Mouse (Mus musculus): ENCODE measurements at regions not wholly inside any gene's neighbourhood (a gene's known extent, or its start where the extent isn't known, plus 50 kb on each side); places are given as distances from the start of the nearest gene placed in this dataset.

DNA sequence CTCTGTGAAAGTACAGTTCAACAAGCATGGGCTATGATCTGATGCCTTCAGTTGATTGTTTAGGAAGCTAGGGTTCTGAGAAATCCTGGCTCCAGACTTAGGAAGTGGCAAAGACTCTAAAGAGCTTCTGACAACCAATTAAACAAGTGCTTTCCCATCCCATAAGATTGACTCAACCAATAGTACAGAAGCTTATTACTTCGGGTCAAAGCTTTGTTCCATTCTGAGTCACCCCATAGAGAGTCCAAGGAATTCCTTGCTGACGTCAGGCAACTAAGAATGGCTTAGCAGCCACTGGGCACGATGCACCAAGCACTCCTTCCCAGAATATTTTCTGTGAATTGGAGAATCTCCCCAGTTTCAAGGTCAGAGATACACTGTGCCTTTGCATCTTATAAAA is 59.0 kb upstream of the Ntm start:
- DNase-seq (ENCODE audit: low spot score in 2 of 2): no peak

DNA sequence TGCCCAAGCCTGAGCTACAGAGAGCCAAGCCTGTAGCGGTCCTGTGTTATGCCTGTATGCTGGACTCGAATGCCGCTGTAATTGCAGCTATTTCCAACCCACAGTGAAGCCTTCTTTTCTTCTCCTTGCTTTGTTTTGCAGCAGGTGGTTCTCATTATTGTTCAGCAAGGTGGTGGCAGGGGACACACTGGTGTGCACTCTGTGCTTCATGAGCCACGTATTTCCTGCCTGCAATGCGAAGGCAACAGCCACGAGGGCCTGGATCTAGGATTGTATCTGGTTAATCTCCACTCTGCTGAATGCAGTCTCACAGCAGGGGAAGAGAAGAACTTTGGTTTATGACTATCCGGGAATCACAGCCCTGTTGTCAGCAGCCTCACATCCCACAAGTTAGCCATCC is 62.3 kb upstream of the Ntm start:
- no peak for DNase-seq (ENCODE audit: low spot score in 2 of 2)

DNA sequence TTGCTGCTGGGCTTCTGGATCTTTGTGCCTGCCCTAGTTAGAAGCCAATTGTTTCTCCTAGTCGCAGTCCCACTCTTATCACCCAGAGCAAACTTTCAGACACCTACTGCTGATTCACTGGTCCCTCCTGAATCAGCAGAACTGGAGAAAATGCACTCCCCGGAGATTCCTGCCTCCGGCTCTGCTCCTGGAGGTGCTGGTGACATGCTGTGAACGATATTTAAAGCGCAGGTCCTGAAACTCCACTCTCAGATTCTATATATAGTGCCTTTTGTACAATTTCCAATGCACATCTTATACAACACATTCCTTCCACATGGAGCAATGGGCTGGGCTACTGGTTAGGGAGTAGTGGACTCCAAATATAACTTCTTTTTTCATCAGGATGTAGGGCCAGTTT is 64.0 kb upstream of the Ntm start:
- DNase-seq (ENCODE audit: low spot score in 2 of 2): peak; percentile 39 to 52

DNA sequence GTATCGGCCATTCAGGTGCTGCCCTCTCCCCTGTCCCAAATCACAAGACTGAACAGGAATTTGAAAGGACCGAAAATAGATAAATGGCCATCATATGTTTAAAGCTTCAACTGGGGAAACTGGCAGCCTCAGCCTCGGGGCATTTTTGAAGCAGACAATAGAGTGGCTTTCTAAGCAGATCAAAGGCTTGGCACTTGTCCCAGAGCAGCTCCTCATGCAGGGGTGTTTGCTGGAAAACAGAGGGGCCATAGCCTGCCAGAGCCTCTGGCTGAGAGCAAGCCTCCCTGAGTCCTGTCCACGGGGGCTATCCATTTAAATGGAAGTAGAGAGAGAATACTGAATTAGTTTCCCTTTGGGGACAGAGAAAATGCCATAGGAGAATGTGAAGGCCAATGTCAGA is 77.5 kb upstream of the Ntm start:
- DNase-seq (ENCODE audit: low spot score in 2 of 2): no peak

DNA sequence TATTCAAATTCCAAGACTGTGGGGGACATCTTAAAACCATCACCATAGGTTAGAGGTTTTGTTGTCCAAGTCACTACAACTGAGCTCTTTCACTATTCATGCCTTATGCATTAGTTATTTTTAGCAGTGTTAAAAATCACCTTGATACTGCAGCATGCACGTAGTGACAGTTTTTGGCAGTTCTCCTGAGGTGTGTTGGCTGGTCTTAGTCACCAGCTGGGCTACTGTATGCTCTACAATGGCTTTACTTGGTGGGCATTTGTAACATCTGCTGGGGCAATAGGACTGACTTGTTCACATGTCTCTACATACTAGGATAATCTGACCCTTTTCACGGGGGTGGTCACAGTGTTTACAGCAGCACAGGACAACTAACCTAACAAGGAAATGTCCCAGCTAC is 101.6 kb upstream of the Ntm start:
- no peak for DNase-seq (ENCODE audit: low spot score in 2 of 2)

DNA sequence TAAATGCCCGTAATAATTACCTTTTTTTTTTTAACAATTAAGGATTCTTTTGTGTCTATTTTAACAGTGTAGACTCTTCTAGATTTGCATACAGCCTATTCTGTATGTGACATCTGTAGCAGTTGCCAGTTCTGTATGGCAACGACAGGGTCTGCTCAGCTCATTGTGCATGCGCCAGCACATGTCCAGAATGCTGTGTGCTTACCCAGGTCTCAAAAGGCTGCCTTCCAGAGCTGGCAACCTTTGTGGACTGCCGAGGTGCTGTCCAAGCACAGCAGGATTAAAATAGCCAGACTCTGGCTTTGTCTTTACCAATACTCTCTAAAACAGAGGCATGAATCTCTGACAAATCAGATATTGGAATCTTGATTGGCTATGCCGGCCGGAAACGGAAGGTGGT is 105.0 kb upstream of the Ntm start:
- DNase-seq (ENCODE audit: low spot score in 2 of 2): no peak

DNA sequence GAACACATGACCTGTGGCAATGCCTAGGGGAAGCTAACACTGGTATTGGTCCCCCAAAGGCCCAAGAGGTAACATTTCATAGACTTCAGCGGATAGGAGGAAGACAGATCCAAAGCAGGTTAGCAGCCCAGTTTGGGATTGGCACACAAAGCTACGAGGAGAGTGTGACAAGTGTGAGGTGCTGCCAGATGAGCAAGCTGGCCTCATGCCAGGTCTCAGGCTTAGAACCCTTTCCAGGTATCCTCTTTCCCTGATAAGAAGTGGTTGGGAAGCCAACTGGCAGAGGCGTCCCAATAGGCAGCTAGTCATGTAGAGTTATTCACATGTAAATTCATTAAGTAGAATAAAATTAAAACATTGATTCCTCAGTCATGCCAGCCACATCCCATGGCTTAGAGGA is 112.3 kb upstream of the Ntm start:
- DNase-seq (ENCODE audit: low spot score in 2 of 2): no peak

DNA sequence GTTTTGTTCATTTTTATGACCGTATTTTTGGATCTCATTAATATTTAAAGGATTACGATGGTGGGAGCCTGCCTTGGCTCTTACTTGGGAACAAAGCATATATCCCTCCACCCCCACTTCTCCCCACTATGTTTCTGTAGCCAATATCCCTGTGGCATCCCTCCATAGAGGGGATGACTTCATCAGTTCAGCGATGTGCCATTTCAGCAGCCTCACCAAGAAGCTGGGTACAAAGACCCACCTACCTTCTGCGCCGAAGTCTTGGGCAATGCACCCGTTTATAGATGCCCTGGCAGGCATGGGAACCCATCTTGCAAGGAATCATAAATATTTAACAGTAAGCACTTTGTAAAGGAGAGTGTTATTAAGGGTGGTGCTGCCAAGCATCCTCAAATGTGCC is 113.1 kb upstream of the Ntm start:
- no peak for DNase-seq (ENCODE audit: low spot score in 2 of 2)

DNA sequence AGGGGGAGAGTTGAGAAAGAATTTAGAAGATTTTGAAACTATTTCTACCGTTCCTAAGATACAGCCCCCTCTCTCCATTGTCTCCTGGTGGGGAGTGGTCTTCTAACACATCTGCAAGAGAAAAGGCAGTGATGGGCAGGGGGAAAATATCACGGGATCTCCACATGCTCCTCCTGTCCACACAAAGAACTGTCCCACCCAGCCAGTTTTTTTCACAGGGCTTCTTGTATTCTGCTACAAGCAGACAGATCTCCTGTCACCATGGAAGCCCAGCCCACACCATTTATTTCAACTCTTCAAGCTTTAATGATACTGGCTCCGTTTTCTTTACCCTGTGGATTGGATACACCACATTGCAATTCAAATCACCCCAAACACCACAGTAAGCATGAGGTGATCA is 113.5 kb upstream of the Ntm start:
- DNase-seq (ENCODE audit: low spot score in 2 of 2): no peak

DNA sequence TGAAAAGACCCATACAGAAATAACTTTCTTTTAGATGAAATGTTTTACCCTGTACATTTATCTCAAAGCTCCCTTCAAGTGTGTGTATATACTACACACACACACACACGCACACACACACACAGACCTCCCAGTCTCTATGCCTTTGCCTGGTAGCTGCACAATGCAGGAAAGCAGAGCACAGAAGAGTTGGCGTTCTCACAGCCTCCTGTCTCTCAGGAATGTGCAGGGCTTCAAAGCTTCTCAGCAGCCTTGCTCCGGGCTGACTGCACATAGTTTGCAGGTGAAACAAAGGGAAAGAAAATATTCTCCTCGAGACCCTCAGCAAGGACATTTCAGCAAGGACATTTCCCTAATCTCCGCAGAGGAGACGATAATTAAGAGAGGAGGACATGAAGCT is 139.0 kb upstream of the Ntm start:
- no peak for DNase-seq (ENCODE audit: low spot score in 2 of 2)

DNA sequence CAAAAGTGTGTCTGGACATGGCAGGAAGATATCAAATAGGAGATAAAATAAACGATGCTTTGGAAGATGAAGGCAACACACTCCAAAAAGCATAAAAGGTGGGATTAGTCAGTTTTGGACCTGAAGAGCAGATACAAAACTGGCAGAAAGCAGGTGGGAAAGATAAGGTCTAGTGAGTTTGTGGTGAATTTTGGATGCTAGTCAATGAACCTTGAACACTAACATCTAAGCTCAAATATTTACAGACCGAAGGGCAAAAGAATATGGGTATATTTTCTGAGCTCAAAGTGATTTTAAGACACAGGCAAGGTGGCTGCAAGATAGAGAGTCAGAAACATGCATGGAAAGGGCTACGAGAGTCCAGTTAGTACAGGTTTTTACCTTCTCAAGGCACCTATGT is 159.4 kb upstream of the Ntm start:
- DNase-seq (ENCODE audit: low spot score in 2 of 2): no peak

DNA sequence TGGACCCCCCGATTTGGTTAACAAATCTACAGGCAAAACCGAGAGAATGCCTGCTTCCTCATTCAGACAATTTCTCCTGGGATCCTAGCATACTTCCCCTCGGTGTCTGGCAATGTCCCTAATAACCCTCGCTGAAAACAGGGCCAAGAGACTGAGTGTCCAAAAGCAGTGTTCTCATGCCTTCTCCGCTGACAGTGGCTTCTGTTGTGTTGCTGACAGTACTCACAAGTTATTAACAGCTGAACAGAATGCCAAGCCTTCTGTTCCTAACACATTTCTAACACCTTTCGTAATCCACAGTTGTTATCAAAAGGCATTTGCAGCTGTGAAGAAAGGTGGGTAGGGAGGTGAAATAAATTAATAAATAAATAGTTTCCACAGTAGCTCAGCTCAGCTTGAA is 166.2 kb upstream of the Ntm start:
- DNase-seq (ENCODE audit: low spot score in 2 of 2): no peak

DNA sequence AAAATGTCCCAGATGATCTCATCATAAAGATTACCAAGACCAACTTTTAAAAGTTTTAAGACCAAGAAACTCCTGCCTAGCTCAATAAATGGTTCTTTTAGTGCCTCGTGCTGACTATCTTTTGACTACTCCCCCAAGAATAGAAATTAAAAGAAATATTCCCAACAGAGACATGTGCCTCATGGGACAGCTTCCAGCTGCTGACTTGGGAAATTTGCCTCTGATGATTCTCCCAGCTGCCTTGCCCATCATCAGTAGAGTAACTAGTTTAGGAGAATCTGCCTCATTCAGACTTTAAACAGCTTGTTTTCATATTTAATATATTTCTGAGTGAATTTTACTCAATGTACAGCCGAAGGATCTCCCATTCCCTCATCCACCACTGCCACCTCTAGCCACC is 168.7 kb upstream of the Ntm start:
- DNase-seq (ENCODE audit: low spot score in 2 of 2): no peak

DNA sequence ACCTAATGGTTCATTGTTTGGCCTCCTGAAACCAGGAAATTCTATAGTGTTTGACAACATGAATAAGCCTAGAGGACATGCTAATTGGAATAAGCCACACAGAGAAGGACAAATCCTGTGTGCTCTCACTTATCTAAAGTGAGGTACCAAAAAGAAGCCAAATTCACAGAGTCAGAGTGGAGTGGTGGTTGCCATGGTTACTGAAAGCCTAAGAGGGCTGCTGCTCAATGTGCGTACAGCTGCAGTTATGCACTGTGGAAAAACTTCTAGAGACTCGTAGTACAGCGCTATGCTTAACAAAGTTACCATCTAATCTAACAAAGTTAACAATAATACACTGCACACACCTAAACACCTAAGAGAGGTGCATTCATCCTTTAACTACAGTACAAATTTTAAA is 171.4 kb upstream of the Ntm start:
- peak in 1 of 2 experiments; percentile 33 for DNase-seq (ENCODE audit: low spot score in 2 of 2)

DNA sequence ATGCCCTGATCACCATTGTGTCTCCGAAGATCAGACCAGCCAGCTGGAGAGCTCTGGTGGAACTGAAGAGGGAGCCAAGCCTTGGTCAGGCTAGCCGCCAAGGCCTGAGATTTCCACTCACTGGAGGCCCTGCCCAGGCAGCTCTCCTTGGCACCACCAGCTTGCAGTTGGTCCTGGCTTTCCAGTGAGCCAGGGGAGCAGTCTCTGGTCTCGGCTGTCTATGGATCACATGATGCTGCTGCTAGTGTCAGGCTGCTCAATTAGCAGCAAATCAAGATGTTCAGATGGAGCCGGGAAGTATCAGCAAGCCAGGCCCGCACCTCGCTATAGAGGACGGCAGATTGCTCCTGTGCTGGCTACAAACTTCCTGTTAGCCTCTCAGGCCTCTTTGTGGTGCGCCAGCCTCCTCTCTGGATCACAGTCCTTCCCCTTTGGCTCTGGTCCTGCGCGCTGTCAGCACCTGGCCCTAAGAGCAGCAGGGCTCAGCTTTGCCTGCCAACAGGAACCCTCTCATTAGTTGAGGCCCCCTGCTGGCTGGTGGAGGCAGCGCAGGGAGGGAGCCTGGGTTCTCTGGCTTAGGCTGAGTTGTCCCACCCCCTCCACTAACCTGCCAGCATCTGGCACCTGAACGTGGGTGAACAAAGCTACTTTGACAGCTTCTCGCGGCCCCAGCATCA is 174.8 kb upstream of the Ntm start:
- DNase-seq (ENCODE audit: low spot score in 2 of 2): peak; percentile 73 to 77

DNA sequence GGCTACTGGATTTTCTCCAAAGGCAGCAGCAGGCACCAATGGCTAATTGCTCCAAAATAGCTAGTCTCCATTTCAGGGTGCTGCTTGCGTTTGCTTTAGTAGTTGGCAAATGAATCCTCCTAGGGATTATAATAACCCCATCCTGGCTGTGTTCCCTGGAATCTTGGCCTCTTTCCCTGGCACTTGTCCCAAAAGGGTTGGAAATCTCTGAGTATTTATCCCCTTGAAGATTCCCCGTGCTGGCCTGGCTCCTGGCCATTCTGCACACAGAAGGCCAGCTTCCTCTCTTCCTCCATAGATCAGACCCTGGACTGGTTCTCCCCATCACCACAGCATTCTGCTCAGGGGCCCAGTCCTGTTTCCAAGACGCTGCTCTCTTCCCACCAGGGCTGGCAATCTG is 177.2 kb upstream of the Ntm start:
- DNase-seq (ENCODE audit: low spot score in 2 of 2): peak; percentile 85 to 87

DNA sequence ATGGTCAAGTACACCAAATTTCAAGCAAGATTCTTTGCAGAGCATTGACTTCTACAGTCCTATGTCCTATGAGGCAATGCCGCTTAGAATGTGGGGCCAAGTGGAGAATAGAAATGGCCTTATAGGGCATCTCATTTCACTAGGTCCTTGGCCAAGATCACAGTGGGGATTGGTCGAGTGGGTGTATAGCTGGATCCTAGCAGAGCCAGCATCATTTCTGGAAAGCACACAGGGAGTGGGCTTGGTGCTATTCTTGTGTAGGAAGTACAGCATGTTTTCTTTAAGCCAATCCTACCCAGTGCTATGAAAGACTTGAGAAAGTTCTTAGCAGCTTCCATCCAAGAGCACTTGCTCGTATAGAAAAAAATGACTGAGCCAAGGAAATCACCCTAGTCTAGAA is 178.2 kb upstream of the Ntm start:
- DNase-seq (ENCODE audit: low spot score in 2 of 2): peak; percentile 42 to 55

DNA sequence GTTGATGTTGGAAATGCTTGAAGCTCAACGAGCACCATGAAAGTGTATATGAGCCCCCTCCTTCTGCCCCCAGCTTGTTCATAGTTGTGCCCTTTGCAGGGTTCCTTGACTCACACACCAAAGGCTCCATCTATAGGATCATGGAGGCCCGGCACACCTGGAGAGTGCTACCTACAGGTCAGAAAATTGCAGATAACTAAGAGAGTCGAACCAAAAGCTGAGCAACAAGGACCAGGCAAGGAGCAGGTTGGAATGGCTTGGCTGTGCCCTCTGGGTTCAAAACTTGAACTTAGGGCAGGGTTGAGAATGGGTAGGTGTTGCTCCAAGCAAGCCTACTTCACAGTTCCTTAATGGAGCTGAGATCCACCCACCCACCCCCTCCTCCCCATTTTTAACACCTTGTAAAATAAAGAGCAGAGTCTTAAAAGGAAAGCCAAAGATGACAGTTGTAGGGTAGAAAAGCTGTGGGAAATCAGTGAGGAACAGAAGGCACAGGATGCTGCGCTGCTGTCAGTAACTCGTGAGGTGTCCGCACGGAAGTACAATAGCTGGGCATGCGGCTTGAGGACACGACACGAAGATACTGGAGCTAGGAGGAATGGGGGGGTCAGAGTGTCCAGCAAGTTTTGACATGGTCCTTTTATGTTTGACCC is 180.0 kb upstream of the Ntm start:
- DNase-seq (ENCODE audit: low spot score in 2 of 2): peak in 1 of 2 experiments; percentile 17

DNA sequence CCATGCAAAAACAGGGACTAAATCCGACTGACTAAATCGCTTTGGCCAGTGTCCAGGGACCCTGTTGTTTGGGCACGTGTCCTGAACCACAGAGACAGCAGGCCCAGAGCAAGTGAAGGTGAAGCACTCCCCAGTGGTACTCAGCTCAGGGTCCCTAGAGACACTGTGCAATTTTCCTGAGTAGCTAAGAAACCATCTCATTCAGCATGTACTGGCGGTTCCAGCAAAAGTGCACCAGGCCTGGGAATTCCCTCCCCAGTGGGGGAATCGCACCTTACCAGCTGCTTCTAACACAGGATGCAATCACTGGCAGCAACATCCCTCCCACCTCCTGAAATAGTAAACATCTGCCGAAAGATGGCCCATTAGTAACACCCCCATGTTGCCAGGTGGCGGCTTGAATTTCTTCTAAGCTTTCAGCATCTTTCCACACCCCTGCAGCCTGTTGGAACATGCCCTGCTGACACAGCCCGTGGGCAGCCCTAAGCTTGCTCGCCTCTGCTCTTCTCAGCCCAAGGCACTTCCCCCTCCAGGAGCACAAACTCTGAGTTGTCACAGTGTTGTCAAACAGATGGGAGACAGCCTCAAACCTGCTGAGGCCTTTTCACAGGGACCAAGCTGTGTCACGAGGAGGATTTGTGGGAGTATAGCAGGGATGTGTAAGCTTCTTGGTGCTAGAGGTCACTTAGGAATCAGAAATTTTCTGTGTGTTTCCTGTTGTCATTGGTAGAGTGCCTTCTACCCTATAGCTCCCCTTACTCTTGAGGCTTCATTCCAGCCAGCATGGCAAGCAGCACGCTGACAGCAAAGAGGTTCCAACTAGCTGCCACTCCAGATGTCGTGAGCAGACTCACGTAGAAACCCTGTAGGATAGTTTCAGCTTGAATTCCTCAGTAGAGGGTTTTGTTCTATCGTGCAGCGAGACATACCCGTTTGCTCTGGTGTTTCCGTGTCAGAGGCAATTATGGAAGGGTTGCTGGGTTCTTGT is 186.8 kb upstream of the Ntm start:
- peak; percentile 50 to 59 for DNase-seq (ENCODE audit: low spot score in 2 of 2)

DNA sequence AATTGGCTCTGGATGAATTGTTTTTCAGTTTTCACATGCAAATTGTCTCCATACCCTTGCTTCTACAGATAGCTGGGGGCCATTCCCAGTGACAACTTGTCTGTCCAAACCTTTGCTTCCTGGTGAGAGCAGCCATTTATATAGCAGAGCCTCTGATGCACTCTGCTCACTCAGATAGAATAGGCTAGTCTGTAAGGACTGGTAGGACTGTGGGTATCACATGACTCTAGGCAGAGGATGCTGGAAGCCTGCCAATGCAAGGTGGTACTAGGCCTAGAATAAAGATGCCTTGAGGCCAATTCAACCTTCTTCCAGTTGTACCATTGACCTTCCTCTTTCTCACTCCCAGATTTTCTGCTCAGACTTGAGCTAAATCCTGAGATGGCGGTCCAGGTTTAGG is 188.2 kb upstream of the Ntm start:
- DNase-seq (ENCODE audit: low spot score in 2 of 2): no peak

DNA sequence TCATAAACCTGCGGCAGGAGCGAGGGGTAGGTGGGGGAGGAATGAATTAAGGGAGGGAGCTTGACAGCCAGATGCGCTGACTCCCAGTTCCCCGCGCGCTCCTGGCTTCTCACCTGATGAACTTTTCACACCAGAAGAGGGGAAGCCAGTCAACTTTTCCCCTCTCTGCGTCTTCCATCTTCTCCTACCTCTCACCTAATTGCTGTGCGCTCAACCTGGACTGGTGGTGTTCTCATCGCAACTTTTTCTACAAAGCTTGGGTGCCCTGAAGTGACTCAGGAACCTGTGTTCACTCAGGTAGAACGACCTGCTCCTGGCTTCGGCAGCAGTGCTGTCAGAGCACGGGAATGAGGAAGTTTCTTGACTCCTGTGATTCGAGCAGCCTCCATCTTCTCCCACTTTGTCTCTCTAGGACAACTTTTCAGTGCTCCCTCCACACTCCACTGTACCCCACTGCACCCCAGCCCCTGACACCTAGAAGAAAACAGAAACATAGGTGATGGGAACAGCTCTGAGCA is 203.4 kb upstream of the Ntm start:
- DNase-seq (ENCODE audit: low spot score in 2 of 2): no peak

DNA sequence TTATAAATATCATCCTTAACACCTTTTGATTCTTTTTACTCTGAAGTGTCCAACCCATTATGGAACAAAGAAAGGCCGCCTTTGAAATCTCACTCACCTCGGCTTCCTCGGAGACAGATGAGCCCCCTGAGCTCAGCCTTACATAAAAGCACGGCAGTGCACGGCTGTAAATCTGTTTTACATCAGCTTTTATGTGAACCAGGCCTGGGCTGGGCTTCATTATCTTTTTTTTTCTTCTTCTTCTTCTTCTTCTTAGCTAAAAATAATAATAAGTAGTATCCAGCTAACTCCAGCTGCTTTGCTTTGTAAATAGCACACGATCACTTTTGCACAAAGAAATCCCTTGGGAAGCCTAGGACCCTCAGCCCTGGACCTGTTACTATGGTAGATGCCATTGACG is 204.3 kb upstream of the Ntm start:
- DNase-seq (ENCODE audit: low spot score in 2 of 2): no peak

DNA sequence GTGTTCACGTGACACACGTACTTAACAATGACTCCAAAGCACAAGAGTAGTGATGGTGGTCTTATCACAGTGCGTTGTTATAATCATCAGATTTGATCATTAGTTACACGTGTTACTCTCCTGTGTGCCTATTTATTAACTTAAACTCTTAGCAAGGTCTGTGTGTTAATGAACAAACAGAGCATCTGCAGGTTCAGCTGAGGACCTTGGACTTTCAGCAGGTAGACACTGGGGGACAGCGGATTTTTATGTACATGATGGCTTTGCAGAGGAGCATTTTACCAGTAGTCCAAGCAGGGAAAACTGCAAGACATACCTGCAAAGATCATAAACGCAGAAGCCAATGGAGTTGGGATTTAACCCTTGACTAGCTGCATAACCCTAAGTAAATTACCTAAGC is 211.7 kb upstream of the Ntm start:
- DNase-seq (ENCODE audit: low spot score in 2 of 2): no peak

Data from right cerebral cortex, adult 2 months (tissue).